Mouse (Mus musculus): ENCODE results near the gene Stk11ip. TPM values are rescaled to one million over a fixed set of nuclear protein-coding genes. Genes with fewer than 3 reads are reported as not detected.

The Stk11ip gene
- 11.3 and 12.6 TPM in 2 replicates for polyA plus RNA-seq (2015; fragmentation: Nextera tagmentation; extraction: Ambion mirVana)

- Histone ChIP-seq H3K9ac (peak within 1 kb of the TSS; percentile 78), H3K4me3 (peak within 1 kb of the TSS; percentile 70), H3K27me3 (replicated peaks) (no peaks in the 10 kb centered on the region), H3K27ac (replicated peaks) (peak within 1 kb of the TSS; percentile 99), H3K9me3 (no peaks in the 10 kb centered on the region), H3K4me1 (peaks cover 45% of the 10 kb centered on the region), H3K36me3 (peaks cover 18% of the 10 kb centered on the region), H3K4me2 (peak within 1 kb of the TSS; percentile 80)
- ATAC-seq (ENCODE audit: extremely low read depth, insufficient number of reproducible peaks, low FRiP score, low TSS enrichment) = peak; percentile 90
- WGBS = under 1% methylated on average over 46 of the region's 46 CpGs
Measured at GRCm38 (mm10) chr1:75521321-75522031, at the start of gene Stk11ip. TSS of gene Stk11ip (plus strand) at chr1:75521529.

DNA sequence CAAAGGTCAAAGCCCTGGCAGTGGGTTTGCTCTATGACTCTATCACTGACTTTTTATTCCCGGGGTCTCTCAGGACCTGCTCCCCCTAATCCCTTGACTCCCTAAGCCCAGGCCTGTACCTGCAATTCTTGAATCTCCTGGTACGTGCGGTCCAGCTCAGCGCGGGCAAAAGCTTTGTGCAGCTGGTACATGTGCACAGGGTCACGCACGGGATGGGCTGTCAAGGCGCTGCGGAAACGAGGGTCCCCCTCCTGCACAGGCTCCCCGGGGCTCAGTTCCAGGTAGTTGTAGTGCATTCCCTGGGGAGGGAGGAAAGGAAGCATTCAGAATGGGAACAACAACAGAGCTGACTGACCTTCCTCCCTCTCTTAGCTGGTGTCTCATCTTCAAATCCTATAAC is 44.9 kb upstream of the Stk11ip start:
- peaks cover 70% of the 10 kb centered on the region for H3K27me3 ChIP-seq (replicated peaks)

DNA sequence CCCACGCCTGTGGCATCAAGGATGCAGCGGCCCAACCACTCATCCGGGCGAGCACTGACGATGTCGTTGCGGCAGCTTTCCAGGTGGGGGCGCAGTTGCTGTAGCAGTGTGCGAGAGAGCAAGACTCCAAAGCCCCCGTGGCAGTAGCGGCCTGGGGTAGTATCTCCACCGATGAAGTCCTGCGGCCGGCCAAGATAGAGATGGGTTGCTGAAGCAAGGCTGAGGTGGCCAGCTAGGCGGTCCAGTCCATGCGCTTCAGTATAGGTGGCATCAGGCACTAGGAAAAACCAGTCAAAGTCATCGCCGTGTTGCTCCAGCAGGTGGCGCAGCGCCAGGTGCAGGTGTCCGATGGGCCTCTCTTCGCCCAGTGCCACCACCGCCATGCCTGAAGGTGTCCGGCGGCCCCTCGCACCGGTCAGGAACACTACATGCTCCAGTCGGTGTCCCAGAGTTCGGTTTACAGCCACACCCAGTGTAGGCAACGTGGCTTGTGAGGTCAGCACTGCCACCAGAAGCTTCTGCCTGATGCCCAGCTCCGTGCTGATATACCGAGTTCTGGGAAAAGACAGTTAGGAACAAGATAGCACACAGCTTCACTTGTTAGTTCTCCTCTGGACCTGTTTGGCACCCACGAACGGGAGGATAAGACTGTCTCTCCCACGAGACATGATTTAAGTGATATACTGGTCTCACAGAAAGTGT is 43.9 kb upstream of the Stk11ip start:
- no peaks in the 10 kb centered on the region for H3K9me3 ChIP-seq
- peak overlapping the region; percentile 69 for H3K4me3 ChIP-seq
- H3K4me1 ChIP-seq = peaks cover 24% of the 10 kb centered on the region
- peaks cover 71% of the 10 kb centered on the region for H3K27me3 ChIP-seq (replicated peaks)
- no peak overlapping the region for H3K27ac ChIP-seq (replicated peaks)
- no peak for ATAC-seq (ENCODE audit: extremely low read depth, insufficient number of reproducible peaks, low FRiP score, low TSS enrichment)
- WGBS = 12% methylated on average over 35 of the region's 35 CpGs
- H3K36me3 ChIP-seq = peaks cover 44% of the 10 kb centered on the region
- peak overlapping the region; percentile 73 for H3K4me2 ChIP-seq
- peak overlapping the region; percentile 81; the same call in 1 of the 2 replicates for H3K9ac ChIP-seq

More for the DNA sequence above, 44.9 kb upstream of the Stk11ip start:
- H3K9ac ChIP-seq = no peak overlapping the region
- peaks cover 24% of the 10 kb centered on the region for H3K4me1 ChIP-seq
- WGBS = 92% methylated on average over 11 of the region's 11 CpGs
- H3K27ac ChIP-seq (replicated peaks) = no peak overlapping the region
- no peak overlapping the region for H3K4me2 ChIP-seq
- ATAC-seq (ENCODE audit: extremely low read depth, insufficient number of reproducible peaks, low FRiP score, low TSS enrichment) = no peak
- peaks cover 44% of the 10 kb centered on the region for H3K36me3 ChIP-seq
- no peaks in the 10 kb centered on the region for H3K9me3 ChIP-seq
- H3K4me3 ChIP-seq = no peak overlapping the region

GRCm38 (mm10) chr1:75477966-75478290 is 43.4 kb upstream of the Stk11ip start:
- Histone ChIP-seq H3K27ac (replicated peaks) (peak overlapping the region; percentile 81; the same call in 1 of the 2 replicates), H3K4me1 (peaks cover 24% of the 10 kb centered on the region), H3K36me3 (peaks cover 42% of the 10 kb centered on the region), H3K9ac (peak overlapping the region; percentile 81), H3K27me3 (replicated peaks) (peaks cover 71% of the 10 kb centered on the region), H3K9me3 (no peaks in the 10 kb centered on the region), H3K4me3 (peak overlapping the region; percentile 69), H3K4me2 (peak overlapping the region; percentile 73)
- ATAC-seq (ENCODE audit: extremely low read depth, insufficient number of reproducible peaks, low FRiP score, low TSS enrichment) = no peak
- WGBS = 39% methylated on average over 3 of the region's 3 CpGs

DNA sequence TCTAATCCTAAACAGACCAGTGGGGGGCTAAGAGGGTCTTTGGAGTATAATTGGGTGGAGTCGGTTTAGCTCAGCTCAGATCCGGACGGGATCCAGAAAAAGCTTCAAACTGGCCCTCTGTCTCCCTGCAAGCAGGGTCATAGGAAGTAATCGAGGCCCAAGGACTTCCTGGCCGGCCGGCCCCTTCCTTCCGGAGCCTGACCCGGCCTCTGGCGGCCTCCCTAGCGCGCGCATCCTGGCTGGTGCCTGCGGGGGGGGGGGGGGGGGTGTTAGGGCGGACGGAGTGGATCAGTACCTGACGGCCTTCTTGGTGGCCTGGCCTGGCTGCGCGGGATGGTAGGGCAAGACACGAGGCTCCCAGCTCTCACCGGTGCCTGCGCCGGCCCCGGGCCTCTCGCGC is 42.8 kb upstream of the Stk11ip start:
- ATAC-seq (ENCODE audit: extremely low read depth, insufficient number of reproducible peaks, low FRiP score, low TSS enrichment) = no peak; the same call in 1 of the 2 replicates
- H3K4me3 ChIP-seq = peak overlapping the region; percentile 69
- peaks cover 71% of the 10 kb centered on the region for H3K27me3 ChIP-seq (replicated peaks)
- H3K4me1 ChIP-seq = peaks cover 24% of the 10 kb centered on the region
- H3K27ac ChIP-seq (replicated peaks) = peak overlapping the region; percentile 81
- peak overlapping the region; percentile 73 for H3K4me2 ChIP-seq
- H3K9ac ChIP-seq = peak overlapping the region; percentile 81
- WGBS = under 1% methylated on average over 25 of the region's 25 CpGs
- H3K9me3 ChIP-seq = no peaks in the 10 kb centered on the region
- H3K36me3 ChIP-seq = peaks cover 36% of the 10 kb centered on the region

DNA sequence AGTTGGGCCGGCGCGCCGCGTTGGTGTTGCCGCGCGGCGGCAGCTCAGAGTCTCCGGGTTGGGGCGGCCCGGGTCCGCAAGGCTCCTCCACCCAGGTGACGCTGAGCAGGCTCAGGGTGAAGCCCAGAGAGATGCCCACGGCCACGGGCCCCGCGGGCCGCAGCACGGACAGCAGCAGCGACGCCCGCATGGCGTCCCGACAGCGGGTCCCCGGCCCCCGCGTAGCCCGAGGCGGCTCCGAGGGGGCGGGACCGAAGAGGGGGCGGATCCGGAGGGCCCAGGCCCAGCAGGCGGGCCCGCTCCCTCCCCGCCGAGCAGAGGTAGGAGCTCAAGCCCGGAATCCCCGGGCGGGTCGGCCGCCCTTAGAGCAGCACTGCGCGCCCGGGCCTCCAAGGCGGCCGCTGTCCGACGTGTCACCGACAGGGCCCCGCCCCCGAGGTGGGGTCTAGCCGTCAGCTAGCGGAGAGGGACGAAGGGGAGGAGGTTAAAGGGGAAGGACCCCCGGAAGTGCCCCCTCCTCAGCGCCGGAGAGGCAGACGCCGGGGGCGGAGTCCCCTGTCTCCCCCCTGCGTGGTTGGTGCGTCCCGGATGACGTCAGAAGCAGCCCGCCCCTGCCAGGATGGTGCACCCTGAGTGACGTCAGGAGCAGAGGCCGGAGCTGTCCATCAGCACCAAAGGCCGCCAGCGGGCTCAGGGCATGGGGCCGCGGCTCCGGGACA is 42.3 kb upstream of the Stk11ip start, which contains the start of the genes Chpf and Tmem198:
Chpf (minus strand) TSS at position 392 of the 719 bp plus-strand sequence.
Tmem198 (plus strand) TSS at position 617 of the 719 bp plus-strand sequence.
- Histone ChIP-seq H3K27ac (replicated peaks) (peak within 1 kb of the TSS; percentile 81), H3K36me3 (peaks cover 30% of the 10 kb centered on the region), H3K9ac (peak within 1 kb of the TSS; percentile 81), H3K4me3 (peak within 1 kb of the TSS; percentile 69), H3K9me3 (no peaks in the 10 kb centered on the region), H3K4me2 (peak within 1 kb of the TSS; percentile 73), H3K27me3 (replicated peaks) (peaks cover 71% of the 10 kb centered on the region), H3K4me1 (peaks cover 24% of the 10 kb centered on the region)
- ATAC-seq (ENCODE audit: extremely low read depth, insufficient number of reproducible peaks, low FRiP score, low TSS enrichment) = peak; percentile 87
- WGBS = under 1% methylated on average over 69 of the region's 76 CpGs

GRCm38 (mm10) chr1:75479635-75479989 is 41.7 kb upstream of the Stk11ip start:
- Histone ChIP-seq H3K27me3 (replicated peaks) (peaks cover 71% of the 10 kb centered on the region), H3K9me3 (no peaks in the 10 kb centered on the region), H3K4me3 (peak overlapping the region; percentile 69), H3K9ac (0 out of 2 replicates have a peak overlapping the region, but pooled peaks have one; percentile 16), H3K4me1 (peaks cover 24% of the 10 kb centered on the region), H3K36me3 (peaks cover 25% of the 10 kb centered on the region), H3K27ac (replicated peaks) (no peak overlapping the region), H3K4me2 (peak overlapping the region; percentile 73)
- 1% methylated on average over 24 of the region's 24 CpGs for WGBS
- no peak for ATAC-seq (ENCODE audit: extremely low read depth, insufficient number of reproducible peaks, low FRiP score, low TSS enrichment)

GRCm38 (mm10) chr1:75480036-75480435 is 41.3 kb upstream of the Stk11ip start:
- H3K9ac ChIP-seq = no peak overlapping the region
- H3K9me3 ChIP-seq = no peaks in the 10 kb centered on the region
- H3K4me2 ChIP-seq = peak overlapping the region; percentile 73
- WGBS = 25% methylated on average over 13 of the region's 13 CpGs
- H3K36me3 ChIP-seq = peaks cover 23% of the 10 kb centered on the region
- peaks cover 24% of the 10 kb centered on the region for H3K4me1 ChIP-seq
- no peak overlapping the region for H3K27ac ChIP-seq (replicated peaks)
- H3K4me3 ChIP-seq = peak overlapping the region; percentile 69
- H3K27me3 ChIP-seq (replicated peaks) = peaks cover 71% of the 10 kb centered on the region
- no peak for ATAC-seq (ENCODE audit: extremely low read depth, insufficient number of reproducible peaks, low FRiP score, low TSS enrichment)

DNA sequence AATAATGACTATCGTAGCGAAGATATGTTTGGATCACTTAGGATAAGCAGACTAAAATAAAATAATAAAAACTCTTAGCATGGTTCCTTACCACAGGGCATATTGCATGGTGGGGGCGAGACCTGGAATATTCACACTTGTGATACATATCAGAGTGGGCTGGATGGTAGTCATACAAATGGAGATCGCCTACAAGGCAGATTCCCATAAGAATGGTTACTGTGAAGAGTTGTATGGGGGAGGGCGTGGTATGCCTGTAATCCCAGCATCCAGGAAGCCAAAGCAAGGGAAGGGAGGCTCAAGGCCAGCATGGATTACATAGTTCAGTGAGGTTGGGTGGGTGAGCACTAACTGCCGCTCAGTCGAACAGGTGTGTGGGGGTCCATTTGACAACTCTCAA is 40.6 kb upstream of the Stk11ip start:
- Histone ChIP-seq H3K9me3 (no peaks in the 10 kb centered on the region), H3K27ac (replicated peaks) (no peak overlapping the region), H3K4me2 (no peak overlapping the region), H3K4me3 (no peak overlapping the region), H3K4me1 (peaks cover 24% of the 10 kb centered on the region), H3K9ac (no peak overlapping the region), H3K27me3 (replicated peaks) (peaks cover 71% of the 10 kb centered on the region), H3K36me3 (peaks cover 23% of the 10 kb centered on the region)
- 76% methylated on average over 7 of the region's 7 CpGs for WGBS
- no peak for ATAC-seq (ENCODE audit: extremely low read depth, insufficient number of reproducible peaks, low FRiP score, low TSS enrichment)

DNA sequence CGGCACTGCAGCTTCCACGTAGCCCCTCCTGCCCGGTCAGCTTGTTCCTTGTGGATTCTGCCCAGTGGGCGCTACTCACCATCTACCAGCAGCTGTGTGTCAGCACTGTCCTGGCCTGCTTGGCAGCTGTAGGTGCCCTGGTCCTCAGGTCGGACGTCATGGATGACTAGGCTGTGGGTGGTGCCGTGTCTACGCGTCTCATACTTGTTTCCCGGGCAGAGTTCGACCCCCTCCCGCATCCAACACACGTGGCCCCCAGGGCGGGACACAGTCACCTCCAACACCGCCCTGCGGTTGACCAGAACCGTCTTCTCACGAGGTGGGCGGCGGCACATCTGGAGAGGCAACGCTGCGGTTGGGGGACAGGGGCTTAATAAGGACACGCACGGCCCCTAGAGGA is 34.8 kb upstream of the Stk11ip start:
- Histone ChIP-seq H3K9ac (no peak overlapping the region), H3K27me3 (replicated peaks) (peaks cover 83% of the 10 kb centered on the region), H3K4me2 (peak overlapping the region; percentile 71; the same call in 1 of the 2 replicates), H3K27ac (replicated peaks) (no peak overlapping the region), H3K4me3 (0 out of 2 replicates have a peak overlapping the region, but pooled peaks have one; percentile 52), H3K36me3 (peaks cover 55% of the 10 kb centered on the region), H3K9me3 (no peaks in the 10 kb centered on the region), H3K4me1 (peaks cover 21% of the 10 kb centered on the region)
- WGBS = 23% methylated on average over 24 of the region's 24 CpGs
- no peak for ATAC-seq (ENCODE audit: extremely low read depth, insufficient number of reproducible peaks, low FRiP score, low TSS enrichment)

DNA sequence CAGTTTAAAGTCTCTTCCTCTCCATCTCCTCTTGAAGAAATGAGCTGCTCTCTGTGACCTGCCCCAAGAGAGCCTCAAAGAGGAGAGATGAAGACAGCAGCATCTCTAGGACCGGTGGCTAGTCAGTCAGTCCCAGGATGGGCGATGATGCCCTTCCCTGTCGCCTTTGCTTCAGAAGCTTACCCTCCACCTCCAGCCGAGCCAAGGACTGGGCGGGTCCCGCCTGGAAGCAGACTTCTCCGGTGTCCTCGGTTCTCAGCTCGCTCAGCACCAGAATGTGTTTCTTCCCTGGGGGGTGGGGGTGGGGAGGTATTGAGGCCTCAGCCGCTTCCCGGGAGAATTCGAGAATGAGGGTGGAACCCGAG is 34.3 kb upstream of the Stk11ip start:
- WGBS = 13% methylated on average over 13 of the region's 13 CpGs

More for the DNA sequence above, 34.3 kb upstream of the Stk11ip start:
- peaks cover 21% of the 10 kb centered on the region for H3K4me1 ChIP-seq
- H3K9ac ChIP-seq = no peak overlapping the region
- H3K36me3 ChIP-seq = peaks cover 60% of the 10 kb centered on the region
- H3K27me3 ChIP-seq (replicated peaks) = peaks cover 78% of the 10 kb centered on the region
- no peak overlapping the region for H3K27ac ChIP-seq (replicated peaks)
- H3K4me2 ChIP-seq = peak overlapping the region; percentile 71
- H3K9me3 ChIP-seq = no peaks in the 10 kb centered on the region
- H3K4me3 ChIP-seq = peak overlapping the region; percentile 52
- no peak for ATAC-seq (ENCODE audit: extremely low read depth, insufficient number of reproducible peaks, low FRiP score, low TSS enrichment)
